Mouse (Mus musculus): ENCODE results near the gene Hgfac.
A peak's percentile ranks its signal among the peaks of the same experiment; 100 is the strongest.

Hgfac gene

GRCm38 (mm10) chr5:35037438-35037837 lies 3.9 kb upstream of the Hgfac start:
- no peak for DNase-seq (ENCODE audit: low spot score in 2 of 2)

- DNase-seq (ENCODE audit: low spot score in 2 of 2) = peak; percentile 50 to 51
These were observed 1.3 kb downstream of the Hgfac start for GRCm38 (mm10) chr5:35042431-35043109.

GRCm38 (mm10) chr5:35043110-35043451 lies 1.8 kb downstream of the Hgfac start:
- peak; percentile 63 to 87 for DNase-seq (ENCODE audit: low spot score in 2 of 2)

- no peak for DNase-seq (ENCODE audit: low spot score in 2 of 2)
These were observed 9.2 kb downstream of the Hgfac start for GRCm38 (mm10) chr5:35050541-35050940.

- DNase-seq (ENCODE audit: low spot score in 2 of 2) = no peak
These were observed 13.3 kb downstream of the Hgfac start for GRCm38 (mm10) chr5:35054628-35055027.

GRCm38 (mm10) chr5:35055076-35055475 lies 13.8 kb downstream of the Hgfac start:
- DNase-seq (ENCODE audit: low spot score in 2 of 2) = no peak

- DNase-seq (ENCODE audit: low spot score in 2 of 2) = peak; percentile 36 to 57
These were observed 15.5 kb downstream of the Hgfac start, which contains the start of gene Dok7 for GRCm38 (mm10) chr5:35056604-35057432. TSS of gene Dok7 (plus strand) at chr5:35056766.

- no peak for DNase-seq (ENCODE audit: low spot score in 2 of 2)
These were observed 16.3 kb downstream of the Hgfac start for GRCm38 (mm10) chr5:35057582-35057981.

- DNase-seq (ENCODE audit: low spot score in 2 of 2) = no peak
These were observed 16.9 kb downstream of the Hgfac start for GRCm38 (mm10) chr5:35058216-35058615.

GRCm38 (mm10) chr5:35060098-35060497 lies 18.8 kb downstream of the Hgfac start:
- DNase-seq (ENCODE audit: low spot score in 2 of 2) = no peak

GRCm38 (mm10) chr5:35069841-35070240 lies 28.5 kb downstream of the Hgfac start:
- no peak for DNase-seq (ENCODE audit: low spot score in 2 of 2)

GRCm38 (mm10) chr5:35070314-35070713 lies 29.0 kb downstream of the Hgfac start:
- DNase-seq (ENCODE audit: low spot score in 2 of 2) = no peak

GRCm38 (mm10) chr5:35070953-35071352 lies 29.6 kb downstream of the Hgfac start:
- DNase-seq (ENCODE audit: low spot score in 2 of 2) = no peak

GRCm38 (mm10) chr5:35071855-35072254 lies 30.5 kb downstream of the Hgfac start:
- no peak for DNase-seq (ENCODE audit: low spot score in 2 of 2)

GRCm38 (mm10) chr5:35073235-35073634 lies 31.9 kb downstream of the Hgfac start:
- DNase-seq (ENCODE audit: low spot score in 2 of 2) = no peak

- DNase-seq (ENCODE audit: low spot score in 2 of 2) = no peak
These were observed 32.7 kb downstream of the Hgfac start for GRCm38 (mm10) chr5:35073992-35074391.

- no peak for DNase-seq (ENCODE audit: low spot score in 2 of 2)
These were observed 35.1 kb downstream of the Hgfac start for GRCm38 (mm10) chr5:35076369-35076768.

- no peak for DNase-seq (ENCODE audit: low spot score in 2 of 2)
These were observed 37.8 kb downstream of the Hgfac start for GRCm38 (mm10) chr5:35079101-35079500.

GRCm38 (mm10) chr5:35084913-35085312 lies 43.6 kb downstream of the Hgfac start:
- no peak for DNase-seq (ENCODE audit: low spot score in 2 of 2)

- peak; percentile 38 to 70 for DNase-seq (ENCODE audit: low spot score in 2 of 2)
These were observed 47.7 kb downstream of the Hgfac start for GRCm38 (mm10) chr5:35088785-35089613.

GRCm38 (mm10) chr5:35089614-35089963 lies 48.3 kb downstream of the Hgfac start:
- DNase-seq (ENCODE audit: low spot score in 2 of 2) = no peak

- DNase-seq (ENCODE audit: low spot score in 2 of 2) = no peak
These were observed 50.3 kb downstream of the Hgfac start for GRCm38 (mm10) chr5:35091636-35092035.
